Mouse (Mus musculus) embryo, embryonic 10.5 days (tissue): ENCODE data around the gene Ccdc85b.

ENCODE experiments used
- DNase-seq: peaks from one replicate; pipeline ENCODE4 v3.0.0-alpha.2; 2015; ENCODE audit warnings: low spot score

Ccdc85b gene

DNA sequence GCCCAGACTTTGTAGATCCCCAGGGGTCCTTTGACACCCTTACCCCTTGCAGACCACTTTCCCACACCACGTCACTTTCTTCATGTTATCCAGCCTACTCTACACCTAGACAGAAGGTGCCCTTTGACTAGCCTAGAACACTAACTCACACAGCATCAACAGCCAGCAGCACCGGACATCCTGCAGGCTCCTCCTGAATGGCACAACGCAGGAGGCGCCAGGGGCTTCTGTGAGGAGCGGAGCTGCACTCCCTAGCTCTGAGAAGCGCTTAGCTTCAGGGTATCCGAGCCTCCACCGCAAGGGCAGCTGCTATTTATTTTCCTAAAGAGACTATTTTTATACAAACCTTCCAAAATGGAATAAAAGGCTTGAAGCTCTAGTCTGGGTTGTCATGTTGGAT, 2.1 kb downstream of the Ccdc85b start:
- DNase-seq = no peak

DNA sequence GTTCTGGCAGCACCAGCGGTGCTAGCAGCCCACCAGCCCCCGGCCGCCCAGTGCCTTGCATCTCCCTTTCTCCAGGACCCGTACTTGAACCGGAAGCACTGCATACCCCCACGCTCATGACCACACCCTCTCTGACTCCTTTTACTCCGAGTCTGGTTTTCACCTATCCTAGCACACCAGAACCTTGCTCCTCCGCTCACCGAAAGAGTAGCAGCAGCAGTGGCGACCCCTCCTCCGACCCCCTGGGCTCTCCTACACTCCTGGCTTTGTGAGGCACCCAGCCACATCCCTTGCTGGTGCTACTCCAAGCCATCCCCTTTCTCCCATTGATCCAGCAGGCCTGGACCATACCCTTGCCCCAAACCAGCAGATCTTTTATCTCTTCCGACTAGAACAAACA, 2.7 kb downstream of the Ccdc85b start:
- DNase-seq = no peak

DNA sequence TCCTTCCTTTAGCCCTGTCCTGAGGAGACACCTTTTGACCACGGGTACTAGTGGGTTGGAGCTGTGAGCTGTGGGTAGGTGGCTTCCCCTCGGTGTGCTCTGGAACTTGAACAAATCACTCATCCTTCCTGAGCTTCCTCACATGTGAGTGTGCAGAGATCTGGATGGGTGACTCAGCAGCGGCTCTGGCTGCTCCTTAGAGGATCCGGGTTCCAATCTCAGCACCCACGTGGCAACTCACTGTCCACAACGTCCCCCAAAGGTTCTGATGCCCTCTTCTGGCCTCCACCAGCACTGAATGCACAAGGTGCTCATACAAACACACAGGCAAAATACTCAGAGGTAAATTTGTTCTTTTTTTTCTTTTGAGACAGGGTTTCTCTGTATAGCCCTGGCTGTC, 5.9 kb downstream of the Ccdc85b start:
- no peak for DNase-seq

DNA sequence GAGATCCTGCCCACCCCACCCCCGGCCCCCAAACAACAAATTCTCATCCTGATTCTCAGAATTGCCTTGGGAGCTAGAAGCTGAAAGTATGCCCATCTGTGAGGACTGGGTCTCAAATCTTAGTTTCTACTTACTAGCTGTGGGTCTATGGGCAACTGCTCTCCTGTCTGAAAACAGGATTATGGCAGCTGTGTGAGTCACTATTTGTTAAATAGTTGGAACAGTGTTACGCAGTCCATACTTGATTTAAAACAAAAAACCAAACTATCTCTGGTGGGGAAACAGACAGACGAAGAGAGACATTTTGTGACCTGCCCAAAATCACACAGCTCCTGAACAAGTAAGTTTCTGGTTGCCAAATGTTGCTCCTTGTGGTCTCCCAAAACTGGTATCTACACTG, 8.0 kb downstream of the Ccdc85b start:
- no peak for DNase-seq

DNA sequence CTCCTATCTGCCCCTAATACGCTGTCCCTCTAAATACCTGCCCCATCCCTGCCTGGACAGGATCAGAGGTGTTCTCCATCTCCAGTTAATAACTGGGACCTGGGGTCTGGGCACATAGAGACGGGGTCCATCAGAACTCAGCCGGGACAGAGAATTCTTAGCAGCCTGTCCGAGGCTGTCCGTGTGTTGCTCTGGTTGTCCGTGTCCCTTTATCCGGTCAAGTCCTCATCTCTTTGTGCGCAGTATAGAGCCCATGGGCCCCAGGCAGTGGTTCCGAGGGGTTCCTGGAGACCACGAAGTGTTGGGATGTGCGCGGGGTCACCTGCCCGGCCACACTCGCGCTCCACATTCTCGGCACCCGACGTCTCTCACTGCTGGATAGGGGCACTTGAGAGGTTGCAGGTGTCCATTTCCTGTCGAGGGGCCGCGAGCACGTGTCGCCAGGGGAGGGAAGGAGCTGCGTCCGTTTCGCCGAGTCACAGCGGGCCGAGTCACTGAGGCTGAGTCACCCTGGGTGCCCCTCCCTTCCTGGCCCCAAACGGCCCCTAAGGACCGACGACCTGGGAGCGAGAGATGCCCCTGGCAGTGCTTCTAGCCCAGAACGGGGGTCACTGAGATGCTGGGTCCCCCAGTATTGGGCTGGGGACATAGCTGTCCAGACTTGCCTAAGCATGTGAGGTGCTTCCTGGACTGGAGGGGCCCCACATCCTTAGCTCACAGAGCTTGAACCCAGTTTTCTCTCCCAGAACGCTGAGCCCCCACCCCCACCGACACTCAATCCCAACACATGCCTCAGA, 9.1 kb downstream of the Ccdc85b start:
- DNase-seq = no peak

DNA sequence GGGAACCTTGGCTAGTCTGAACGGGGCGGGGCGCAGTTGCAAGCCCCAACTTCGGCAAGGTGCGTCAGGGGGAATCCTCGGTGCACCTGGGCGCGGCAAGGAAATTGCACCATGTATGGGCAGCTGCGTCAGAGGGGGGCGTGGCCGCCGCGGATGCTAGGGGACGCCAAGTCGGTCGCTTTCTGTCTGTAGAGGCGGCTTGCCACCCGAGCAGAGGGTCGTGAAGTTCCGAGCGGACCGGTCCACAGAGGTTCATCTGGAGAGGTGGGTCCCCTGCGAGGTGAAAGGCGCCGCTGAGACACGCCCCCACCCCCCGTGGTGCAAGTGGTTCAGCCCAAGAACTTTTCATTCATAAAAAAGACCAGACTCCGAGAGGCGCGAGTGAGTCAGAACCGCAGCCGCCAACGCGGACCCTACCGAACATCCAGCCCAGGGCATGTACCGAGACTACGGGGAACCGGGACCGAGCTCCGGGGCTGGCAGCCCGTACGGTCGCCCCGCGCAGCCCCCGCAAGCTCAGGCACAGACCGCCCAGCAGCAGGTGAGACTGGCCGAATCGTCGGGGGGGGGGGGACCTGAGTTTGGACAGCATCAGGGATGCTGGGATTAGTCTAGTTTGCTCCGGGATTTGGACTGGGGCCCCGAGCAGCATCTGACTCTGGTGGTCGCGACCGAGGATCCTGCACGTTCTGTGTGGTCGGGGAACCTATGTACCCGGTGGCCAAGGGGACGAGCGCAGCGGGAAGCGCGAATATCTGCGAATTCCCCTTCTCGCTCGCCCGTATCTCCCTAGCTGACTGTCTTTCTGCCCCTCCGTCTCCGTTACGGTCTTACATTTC, 10.0 kb downstream of the Ccdc85b start, which contains the start of gene Fosl1:
TSS of gene Fosl1 (plus strand) at position 33 of the 839 bp plus-strand sequence.
- DNase-seq = peak; percentile 68

DNA sequence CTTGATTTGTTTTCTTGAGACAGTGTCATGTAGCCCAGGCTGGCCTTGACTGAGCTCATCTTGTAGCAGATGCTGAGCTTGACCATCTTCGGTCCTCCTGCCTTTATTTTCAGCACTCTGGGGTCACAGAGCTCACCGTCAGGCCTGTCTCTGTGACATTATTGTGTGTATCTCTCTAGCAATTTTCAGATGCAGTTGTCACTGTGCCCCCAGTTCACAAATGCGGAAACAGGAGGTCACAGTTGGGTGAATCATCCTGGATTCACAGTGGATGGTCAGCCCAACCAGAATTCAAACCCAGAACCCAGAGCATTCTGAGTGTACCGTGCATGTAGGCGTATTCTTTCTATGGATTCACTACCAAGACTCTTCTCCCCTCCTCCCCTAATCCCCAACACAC, 11.9 kb downstream of the Ccdc85b start:
- no peak for DNase-seq

DNA sequence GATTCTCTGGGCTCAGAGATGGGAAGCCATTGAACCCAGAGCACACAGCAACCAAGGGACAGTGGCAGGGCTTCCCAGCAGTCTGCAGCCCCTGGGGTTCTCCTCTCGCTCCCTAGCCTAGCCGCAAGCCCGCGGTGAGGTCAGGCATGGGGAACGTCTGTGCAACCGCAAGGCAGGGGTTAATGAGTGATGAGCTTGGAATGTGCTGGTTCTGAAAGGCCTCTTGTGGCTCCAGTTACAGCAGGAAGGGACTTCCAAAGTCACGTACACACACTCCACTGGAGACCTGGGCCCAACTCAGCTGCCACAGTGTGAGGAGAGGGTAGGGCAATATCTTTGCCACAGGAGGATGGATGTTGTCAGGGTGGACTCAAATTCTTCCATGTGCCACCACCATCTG, 12.7 kb downstream of the Ccdc85b start:
- no peak for DNase-seq

DNA sequence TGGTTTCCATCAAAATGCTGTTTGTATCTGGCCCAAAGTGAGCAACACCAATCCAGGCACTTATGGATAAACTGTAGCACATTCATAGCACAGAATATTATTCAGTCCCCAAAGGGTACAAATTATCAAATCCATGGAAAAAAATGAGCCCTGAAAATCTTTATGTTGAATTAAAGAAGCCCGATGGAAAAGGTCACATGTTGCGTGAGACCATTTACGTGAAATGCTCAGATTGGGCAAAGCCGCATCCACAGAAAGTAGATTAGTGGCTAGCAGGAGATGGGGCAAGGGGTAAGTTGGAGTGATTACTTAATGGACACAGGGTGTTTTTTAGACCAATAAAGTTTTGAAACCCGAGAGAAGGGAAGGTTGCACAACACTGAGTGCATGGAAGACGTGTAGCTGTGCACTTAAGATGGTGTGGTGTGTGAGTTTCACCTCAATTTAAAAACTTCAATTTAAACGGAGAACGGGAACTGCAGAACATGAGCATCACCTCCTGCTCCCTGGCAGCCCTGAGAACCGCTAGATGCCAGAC, 13.3 kb downstream of the Ccdc85b start:
- no peak for DNase-seq

DNA sequence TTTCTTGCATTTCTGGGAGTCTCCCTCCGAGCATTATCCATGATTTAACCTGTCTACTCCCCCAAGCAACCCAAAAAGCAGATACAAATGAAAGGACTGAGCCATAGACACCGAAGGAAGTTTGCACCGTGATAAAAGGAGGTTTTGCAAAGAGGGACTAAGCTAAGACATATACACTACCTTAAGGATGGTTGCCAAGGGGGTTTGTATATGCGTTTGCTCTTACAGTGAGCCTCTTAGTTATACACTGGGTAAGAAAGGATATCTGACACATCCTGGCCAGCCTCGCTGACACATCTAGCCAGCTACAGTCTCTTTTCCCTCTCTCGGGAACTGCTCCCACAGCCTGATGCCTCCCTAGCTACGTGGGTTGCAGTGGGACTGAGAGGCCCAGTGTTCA, 23.7 kb downstream of the Ccdc85b start:
- no peak for DNase-seq

DNA sequence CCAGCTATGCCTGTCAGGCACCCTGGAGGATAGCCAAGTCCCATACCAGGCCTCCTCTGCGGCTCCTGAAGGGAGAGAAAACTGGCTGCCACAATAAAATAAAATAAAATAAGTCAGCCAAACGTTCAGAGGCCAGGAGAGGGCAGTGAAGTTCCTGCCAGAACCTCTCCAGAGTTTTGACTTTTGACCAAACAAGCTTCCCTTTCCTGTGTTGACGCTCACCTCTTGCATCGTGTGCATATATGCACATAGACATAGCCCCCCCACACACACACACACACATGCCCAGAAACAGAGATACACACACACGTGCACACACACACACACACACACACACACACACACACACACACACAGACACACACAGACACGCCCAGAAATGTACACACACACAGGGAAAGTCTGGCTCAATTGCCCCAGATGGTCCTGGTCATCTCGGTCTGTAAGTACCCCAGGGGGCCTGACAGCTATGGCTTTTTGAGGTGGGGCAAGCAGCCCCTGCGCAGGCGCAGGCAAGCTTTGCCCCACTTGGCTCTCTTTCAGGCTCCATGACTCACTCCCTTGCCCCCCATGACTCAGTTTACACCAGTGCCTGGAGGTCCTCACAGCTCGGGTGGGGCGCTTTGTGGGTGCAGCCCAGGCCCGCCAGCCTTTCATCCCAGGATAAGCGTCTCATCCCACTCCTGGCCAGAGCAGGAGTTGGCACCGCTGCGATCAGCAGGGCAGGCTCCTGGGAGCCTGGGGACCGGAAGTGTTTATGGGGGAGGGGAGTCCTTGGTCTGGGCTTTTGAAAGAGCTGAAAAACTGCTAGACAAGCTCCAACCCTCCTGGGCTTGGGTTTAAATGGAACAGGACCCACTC, 24.5 kb downstream of the Ccdc85b start:
- peak; percentile 72 for DNase-seq

DNA sequence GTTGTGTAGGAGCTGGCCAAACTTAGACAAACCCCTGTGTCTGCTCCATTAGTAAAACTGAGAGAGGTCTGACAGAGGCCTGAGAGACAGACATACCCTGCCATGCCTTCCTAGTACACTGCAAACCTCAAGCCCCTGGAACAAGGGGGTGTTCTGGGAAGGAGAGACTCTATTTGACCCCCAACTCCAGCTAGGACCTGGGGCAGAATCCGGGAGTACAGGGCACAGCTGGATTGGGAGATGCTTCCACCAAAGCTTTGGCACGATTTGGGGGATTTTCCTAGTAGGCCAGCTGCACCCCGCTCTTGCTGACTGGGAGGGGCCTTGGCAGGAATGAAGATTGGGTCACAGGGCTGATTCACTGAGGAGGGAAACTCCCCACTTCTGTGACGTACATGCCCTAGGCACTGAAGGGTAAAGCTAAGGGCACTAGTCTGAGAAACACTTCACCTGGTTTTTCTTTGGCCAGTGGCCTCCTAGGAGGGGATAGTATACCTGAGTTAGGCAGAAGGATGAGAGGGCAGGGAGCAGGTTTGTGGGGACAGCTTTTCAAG, 25.7 kb downstream of the Ccdc85b start:
- DNase-seq = no peak

DNA sequence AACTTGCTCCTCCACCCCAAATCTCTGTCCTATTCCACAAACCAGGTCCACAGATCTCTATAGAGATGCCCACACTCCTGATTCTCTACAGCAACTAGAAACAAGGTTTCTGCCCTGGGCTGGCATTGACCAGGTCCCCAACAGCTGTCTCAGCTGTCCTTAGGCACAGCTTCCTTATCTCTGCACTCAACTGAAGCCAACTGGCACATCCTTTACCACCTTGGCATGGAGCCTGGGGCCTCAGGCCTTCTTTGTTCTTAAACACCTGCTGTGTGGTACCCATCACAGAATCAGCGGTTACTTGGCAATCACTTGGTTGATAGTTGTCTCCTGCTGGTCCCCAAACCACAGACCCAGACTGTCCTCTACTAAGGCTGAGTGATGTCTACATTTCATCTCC, 27.3 kb downstream of the Ccdc85b start:
- no peak for DNase-seq

DNA sequence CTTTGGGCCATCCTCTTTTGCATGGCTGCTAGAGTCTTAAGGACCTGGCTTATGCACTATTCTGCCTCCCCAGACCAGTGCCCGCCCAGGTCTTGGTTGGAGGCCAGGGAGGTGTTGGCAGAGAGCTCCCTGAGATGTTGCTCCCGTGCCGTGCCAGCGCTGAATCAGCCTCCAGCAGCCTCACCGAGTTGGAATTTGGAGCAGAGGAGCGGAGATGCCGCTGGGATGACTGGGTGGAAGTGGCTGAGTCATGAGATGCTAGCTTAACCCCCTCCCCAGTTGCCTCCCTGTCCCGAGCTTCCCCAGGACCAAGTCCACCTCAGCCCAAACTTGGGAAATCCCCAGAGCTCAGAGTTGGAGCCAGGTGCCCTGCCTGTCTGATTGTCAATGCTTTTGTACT, 27.9 kb downstream of the Ccdc85b start:
- no peak for DNase-seq

DNA sequence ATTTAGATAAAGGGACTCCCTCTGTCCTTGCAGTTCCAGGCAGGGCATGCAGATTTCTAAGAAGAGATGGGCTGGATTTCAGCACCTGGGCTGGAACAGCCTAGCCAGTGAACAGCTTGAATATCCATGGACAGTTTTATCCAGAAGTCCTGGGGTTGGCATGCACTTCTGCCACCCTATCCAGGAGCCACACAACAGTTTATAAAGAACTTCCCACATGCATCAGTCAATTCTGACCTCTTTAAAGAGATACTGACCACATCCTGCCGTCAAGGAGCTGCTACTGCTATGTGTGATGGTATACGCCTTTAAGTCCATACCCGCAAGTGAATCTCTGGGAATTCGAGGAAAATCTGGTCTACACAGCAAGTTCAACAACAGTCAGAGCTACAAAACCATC, 28.5 kb downstream of the Ccdc85b start:
- DNase-seq = no peak

DNA sequence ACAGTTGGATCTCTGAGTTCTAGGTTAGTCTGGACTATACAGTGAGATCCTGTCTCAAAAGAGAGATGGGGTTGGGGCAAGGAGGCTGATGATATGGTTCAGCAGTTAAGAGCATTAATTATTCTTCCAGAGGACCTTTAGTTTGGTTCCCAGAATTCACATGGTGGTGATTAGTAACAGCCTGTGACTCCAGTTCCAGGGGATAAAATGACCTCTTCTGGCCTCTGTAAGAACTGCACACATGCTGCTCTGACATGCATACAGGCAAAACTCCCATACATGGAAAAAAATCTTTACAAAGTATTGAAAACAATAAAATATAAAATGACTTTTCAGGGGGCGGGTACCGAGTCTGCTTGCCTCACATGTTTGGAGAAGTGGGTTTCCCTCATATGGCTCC, 29.6 kb downstream of the Ccdc85b start:
- peak; percentile 70 for DNase-seq

DNA sequence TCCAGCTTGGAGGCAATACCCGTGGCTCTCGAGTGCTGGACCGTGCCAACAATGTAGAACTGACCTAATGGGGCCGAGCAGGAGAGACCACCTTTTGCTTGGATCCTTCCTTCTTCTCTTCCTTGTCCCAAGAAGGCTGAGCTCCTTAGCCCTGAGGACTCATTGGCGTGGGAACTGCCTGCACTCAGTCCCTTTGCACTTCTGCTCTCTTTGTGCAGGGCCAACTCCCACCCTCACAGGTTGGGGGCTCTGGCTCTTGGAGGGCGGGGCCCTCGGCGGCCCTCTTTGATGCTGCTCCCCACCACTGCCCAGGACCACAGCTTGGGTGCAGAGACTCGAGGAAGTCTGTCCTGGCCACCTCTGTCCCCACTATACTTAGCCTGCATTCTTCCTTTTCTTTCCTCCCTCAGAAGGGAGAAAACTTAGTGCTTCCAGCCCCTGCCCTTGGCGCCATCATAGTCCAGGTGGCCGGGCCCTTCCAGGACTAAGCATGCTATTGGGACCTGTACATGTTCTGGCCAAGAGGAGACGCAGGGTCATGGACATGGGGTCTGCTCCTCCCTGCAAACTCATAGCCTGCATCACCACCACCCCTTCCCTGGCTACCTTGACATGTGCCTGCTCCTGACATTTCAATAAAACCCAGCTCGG, 30.9 kb downstream of the Ccdc85b start:
- no peak for DNase-seq

DNA sequence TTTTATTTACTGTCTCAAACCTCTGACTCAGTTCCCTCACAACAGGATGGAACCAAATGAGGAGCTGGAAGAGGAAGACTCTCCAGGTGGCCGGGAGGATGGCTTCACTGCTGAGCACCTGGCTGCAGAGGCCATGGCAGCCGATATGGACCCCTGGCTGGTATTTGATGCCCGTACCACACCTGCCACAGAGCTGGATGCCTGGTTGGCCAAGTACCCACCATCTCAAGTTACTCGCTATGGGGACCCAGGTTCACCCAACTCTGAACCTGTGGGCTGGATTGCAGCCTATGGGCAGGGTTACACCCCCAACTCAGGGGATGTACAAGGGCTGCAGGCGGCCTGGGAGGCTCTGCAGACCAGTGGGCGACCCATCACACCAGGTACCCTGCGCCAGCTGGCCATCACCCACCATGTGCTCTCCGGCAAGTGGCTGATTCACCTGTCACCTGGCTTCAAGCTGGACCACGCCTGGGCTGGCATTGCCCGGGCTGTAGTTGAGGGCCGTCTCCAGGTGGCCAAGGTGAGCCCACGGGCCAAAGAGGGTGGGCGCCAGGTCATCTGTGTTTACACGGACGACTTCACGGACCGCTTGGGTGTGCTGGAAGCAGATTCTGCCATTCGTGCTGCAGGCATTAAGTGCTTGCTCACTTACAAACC, 31.7 kb downstream of the Ccdc85b start:
- no peak for DNase-seq

DNA sequence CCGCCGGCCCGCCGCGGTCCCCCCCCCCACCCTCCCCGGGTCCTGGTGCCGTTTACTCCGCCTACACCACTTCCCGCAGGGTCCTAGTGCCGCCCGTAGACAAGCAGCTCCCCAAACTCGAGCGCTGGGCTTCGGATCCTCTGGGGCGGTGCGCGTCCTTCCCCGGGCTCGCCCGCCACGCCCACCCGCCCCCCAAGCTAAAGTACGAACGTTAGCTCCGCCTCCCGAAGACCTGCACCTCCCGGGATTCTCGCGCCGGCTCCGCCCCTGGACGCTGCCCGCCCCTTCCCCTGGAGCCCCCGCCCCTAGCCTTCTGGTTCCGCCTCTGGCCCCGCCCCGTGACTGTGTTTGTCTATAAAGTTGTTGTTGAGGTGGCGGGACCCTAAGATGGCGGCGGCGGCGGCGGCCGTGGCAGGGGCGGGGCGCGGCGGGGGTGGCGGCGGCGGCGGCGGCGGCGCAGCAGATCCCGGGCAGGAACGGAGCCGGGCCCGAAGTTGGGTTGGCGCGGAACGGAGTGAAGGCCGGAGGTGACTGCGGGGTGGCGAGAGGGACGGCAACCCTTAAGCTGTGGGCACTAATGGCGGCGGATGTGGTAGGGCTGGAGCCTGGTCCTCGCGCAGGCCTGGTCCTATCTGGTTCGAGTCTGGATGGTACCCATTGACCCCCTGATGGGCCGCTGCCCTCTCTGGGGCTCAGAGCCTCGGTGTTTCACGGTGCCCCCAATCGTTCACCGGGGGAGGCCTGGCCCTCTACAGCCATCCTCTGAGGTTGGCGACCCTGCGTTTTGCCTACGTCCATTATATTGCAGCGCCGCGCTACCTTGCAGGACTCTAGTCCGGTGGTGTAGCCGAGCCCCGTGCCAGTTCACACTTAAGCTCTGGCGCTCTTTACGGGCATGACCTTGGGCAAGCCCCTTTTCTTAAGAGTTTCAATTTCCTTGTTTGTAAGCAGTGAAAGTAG, 32.6 kb downstream of the Ccdc85b start, which contains the start of the genes Drap1 and AI837181:
TSS of gene Drap1 (minus strand) at position 198 of the 960 bp plus-strand sequence.
TSS of gene AI837181 (plus strand) at position 363 of the 960 bp plus-strand sequence.
- peak; percentile 98 for DNase-seq
